Mouse (Mus musculus) testis, adult 2 months (tissue): ENCODE results near the gene Sptbn1.

Experiments
- CTCF ChIP-seq: fragments of 200-500 bp; IDR thresholded peaks from 2 replicates; pipeline ENCODE4 v1.5.1; 2012; ENCODE audit warnings: low read depth, mild to moderate bottlenecking, inconsistent platforms, low read length, moderate library complexity; ENCODE audit not compliant: control insufficient read depth, insufficient read depth, insufficient replicate concordance
- POLR2A ChIP-seq: fragments of 200-500 bp; IDR thresholded peaks from 2 replicates; pipeline ENCODE4 v1.6.1; 2012; ENCODE audit warnings: low read depth, mild to moderate bottlenecking, inconsistent platforms, low read length, moderate library complexity; ENCODE audit not compliant: control insufficient read depth

- TF ChIP-seq CTCF (no peak), POLR2A (no peak)
Observed at GRCm38 (mm10) chr11:30211663-30212416, 56.1 kb downstream of the Sptbn1 start.
